Mouse (Mus musculus) hindbrain, embryonic 13.5 days (tissue): ENCODE results near the gene Prl2b1. TPM values are rescaled to one million over a fixed set of nuclear protein-coding genes. Genes with fewer than 3 reads are reported as not detected.

Experiments
- ATAC-seq: fragments of 200-750 bp; cut with Nextera tagmentation; 2 replicates; pipeline ENCODE4 v1.8.0; 2017; ENCODE audit warnings: moderate TSS enrichment; ENCODE audit not compliant: low FRiP score
- H3K27ac ChIP-seq: fragments of 300-500 bp; sonication (generic); 2 replicates; pipeline ENCODE4 v1.5.1; 2015; ENCODE audit warnings: inconsistent platforms, mild to moderate bottlenecking, moderate library complexity
- H3K27me3 ChIP-seq: fragments of 300-500 bp; sonication (generic); 2 replicates; pipeline ENCODE4 v1.6.1; 2015; ENCODE audit warnings: mild to moderate bottlenecking, inconsistent platforms
- H3K36me3 ChIP-seq: fragments of 300-500 bp; sonication (generic); 2 replicates; pipeline ENCODE4 v1.6.1; 2015; ENCODE audit warnings: mild to moderate bottlenecking, inconsistent platforms
- H3K4me1 ChIP-seq: fragments of 300-500 bp; sonication (generic); replicated peaks from 2 replicates; pipeline ENCODE4 v1.6.1; 2015; ENCODE audit warnings: inconsistent platforms
- H3K4me2 ChIP-seq: fragments of 300-500 bp; sonication (generic); 2 replicates; pipeline ENCODE4 v1.6.1; 2015; ENCODE audit warnings: inconsistent platforms, mild to moderate bottlenecking, moderate library complexity
- H3K4me3 ChIP-seq: fragments of 300-500 bp; sonication (generic); 2 replicates; pipeline ENCODE4 v1.5.1; 2015; ENCODE audit warnings: mild to moderate bottlenecking, inconsistent platforms
- H3K9ac ChIP-seq: fragments of 300-500 bp; sonication (generic); 2 replicates; pipeline ENCODE4 v1.6.1; 2015; ENCODE audit warnings: mild to moderate bottlenecking, inconsistent platforms
- H3K9me3 ChIP-seq: fragments of 300-500 bp; sonication (generic); 2 replicates; pipeline ENCODE4 v1.6.1; 2016; ENCODE audit warnings: inconsistent platforms
- WGBS: fragments of 180-500 bp; shearing (Covaris S2); methylation state at CpG from one replicate; pipeline ENCODE4 v1.1.7; 2015; 5-methylcytosine and 5-hydroxymethylcytosine counted together
- polyA plus RNA-seq: library from polyadenylated mRNA; unstranded; fragments of >200 nt; fragmentation: Nextera tagmentation; extraction: Ambion mirVana; gene quantifications from 2 replicates; pipeline ENCODE4 v1.2.1, GENCODE M21; 2015

Gene Prl2b1
- polyA plus RNA-seq: not detected in 2 replicates

- H3K4me2 ChIP-seq: no peak within 1 kb of the TSS
- no peaks in the 10 kb centered on the region for H3K36me3 ChIP-seq
- H3K27me3 ChIP-seq: no peaks in the 10 kb centered on the region
- 88% methylated on average over 6 of the region's 6 CpGs for WGBS
- ATAC-seq: no peak
- H3K9me3 ChIP-seq: no peaks in the 10 kb centered on the region
- H3K4me1 ChIP-seq: no peaks in the 10 kb centered on the region
- no peak within 1 kb of the TSS for H3K27ac ChIP-seq
- H3K9ac ChIP-seq: no peak within 1 kb of the TSS
- H3K4me3 ChIP-seq: no peak within 1 kb of the TSS
These were observed at the start of gene Prl2b1 for GRCm38 (mm10) chr13:27390746-27391145. Gene Prl2b1, minus strand, starts transcription at chr13:27390846.

DNA sequence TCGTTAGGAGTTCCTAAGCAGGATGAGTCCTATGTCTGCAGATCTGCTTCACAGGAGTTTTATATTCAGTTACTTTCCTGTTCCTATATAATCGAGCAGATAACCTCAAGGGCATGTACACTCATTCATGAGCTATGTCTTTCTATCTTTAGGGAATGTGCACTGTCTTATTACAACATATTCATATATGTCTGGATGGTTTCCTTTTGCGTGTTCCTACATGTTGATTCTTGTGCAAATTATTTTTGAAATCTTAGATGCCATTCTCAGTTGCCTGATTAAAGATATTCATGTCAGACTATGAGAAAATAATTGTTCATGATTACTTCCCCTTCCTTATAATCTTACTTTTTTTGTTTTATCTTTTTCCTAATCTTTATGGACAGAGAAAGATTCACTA, 47.9 kb upstream of the Prl2b1 start, which contains the start of gene Prl8a6:
Prl8a6 (minus strand) TSS at position 101 of the 400 bp plus-strand sequence.
- ATAC-seq: no peak
- no peaks in the 10 kb centered on the region for H3K9me3 ChIP-seq
- H3K9ac ChIP-seq: no peak within 1 kb of the TSS
- H3K4me1 ChIP-seq: no peaks in the 10 kb centered on the region
- H3K27me3 ChIP-seq: no peaks in the 10 kb centered on the region
- 90% methylated on average over 3 of the region's 3 CpGs for WGBS
- no peak within 1 kb of the TSS for H3K4me2 ChIP-seq
- no peak within 1 kb of the TSS for H3K4me3 ChIP-seq
- no peak within 1 kb of the TSS for H3K27ac ChIP-seq
- no peaks in the 10 kb centered on the region for H3K36me3 ChIP-seq

DNA sequence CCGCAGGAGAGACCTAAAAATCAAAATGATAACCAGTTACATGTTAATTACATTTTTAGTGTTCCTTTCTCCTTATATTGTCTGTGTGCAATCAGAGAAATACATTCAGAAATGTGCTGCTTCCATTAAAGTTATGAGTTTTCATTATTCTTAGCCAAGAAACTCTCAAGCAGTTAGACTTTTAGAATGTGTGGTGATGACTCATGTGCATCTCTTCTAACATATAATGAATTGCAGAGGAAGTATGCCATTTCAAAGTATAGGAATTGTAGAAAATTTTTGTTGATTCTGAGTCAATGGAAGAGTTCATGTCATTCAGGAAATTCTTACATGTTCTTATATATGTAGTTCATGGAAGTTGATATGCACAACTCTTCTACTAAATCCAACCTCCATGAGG, 42.5 kb upstream of the Prl2b1 start:
- no peak overlapping the region for H3K27ac ChIP-seq
- H3K9ac ChIP-seq: no peak overlapping the region
- ATAC-seq: no peak
- no peak overlapping the region for H3K4me3 ChIP-seq
- no peaks in the 10 kb centered on the region for H3K9me3 ChIP-seq
- H3K4me1 ChIP-seq: no peaks in the 10 kb centered on the region
- 90% methylated on average over 1 of the region's 1 CpGs for WGBS
- no peaks in the 10 kb centered on the region for H3K36me3 ChIP-seq
- H3K4me2 ChIP-seq: no peak overlapping the region
- no peaks in the 10 kb centered on the region for H3K27me3 ChIP-seq

DNA sequence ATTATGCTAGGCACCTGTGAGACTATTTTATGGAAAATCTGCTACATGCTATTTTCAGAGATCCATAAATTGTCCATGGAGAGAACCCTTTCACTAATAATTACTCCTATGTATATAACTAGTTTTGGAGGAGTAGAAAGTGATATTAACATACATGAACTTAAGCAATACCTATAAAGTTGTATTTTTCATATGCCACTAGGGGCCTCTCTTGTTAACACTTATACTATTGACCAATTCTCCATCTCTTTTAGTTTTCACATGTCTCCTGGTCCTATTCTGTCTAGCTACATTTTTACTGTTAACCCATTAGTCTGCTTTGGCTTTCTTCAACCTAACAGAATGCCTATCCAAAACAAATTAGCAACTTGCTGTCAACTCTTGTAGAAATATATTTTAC, 23.0 kb upstream of the Prl2b1 start:
- Histone ChIP-seq H3K9me3 (no peaks in the 10 kb centered on the region), H3K4me3 (no peak overlapping the region), H3K4me2 (no peak overlapping the region), H3K4me1 (no peaks in the 10 kb centered on the region), H3K36me3 (no peaks in the 10 kb centered on the region), H3K27me3 (no peaks in the 10 kb centered on the region), H3K9ac (no peak overlapping the region), H3K27ac (no peak overlapping the region)
- no peak for ATAC-seq

- Histone ChIP-seq H3K36me3 (no peaks in the 10 kb centered on the region), H3K9ac (no peak overlapping the region), H3K27ac (no peak overlapping the region), H3K27me3 (no peaks in the 10 kb centered on the region), H3K4me3 (no peak overlapping the region), H3K4me2 (no peak overlapping the region), H3K4me1 (no peaks in the 10 kb centered on the region; the same call in 1 of the 2 replicates), H3K9me3 (no peaks in the 10 kb centered on the region)
- peak; percentile 80; the same call in 1 of the 2 replicates for ATAC-seq
- 87% methylated on average over 7 of the region's 7 CpGs for WGBS
These were observed 8.5 kb upstream of the Prl2b1 start for GRCm38 (mm10) chr13:27399061-27399724.

DNA sequence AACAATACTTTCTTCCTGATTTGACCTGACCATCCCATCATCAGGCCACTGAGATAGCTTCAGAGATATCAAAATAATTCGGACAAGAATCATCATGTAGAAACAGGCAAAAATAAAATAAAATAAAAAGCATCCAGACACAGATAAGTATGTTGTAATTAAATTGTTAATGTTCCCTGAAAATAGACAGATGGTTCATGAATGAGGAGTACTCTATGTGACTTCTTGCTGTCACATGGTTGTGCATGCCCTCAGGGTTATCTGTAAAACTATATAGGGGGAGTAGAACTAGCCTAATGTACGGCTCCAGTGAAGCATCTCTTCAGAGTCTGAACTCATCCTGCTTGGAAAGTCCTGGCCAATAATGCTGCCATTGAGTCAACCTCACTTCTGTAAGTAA, 45.3 kb downstream of the Prl2b1 start, which contains the start of gene Prl8a2:
Prl8a2 (plus strand) TSS at position 301 of the 400 bp plus-strand sequence.
- Histone ChIP-seq H3K27me3 (no peaks in the 10 kb centered on the region), H3K4me2 (no peak within 1 kb of the TSS), H3K27ac (no peak within 1 kb of the TSS), H3K4me3 (no peak within 1 kb of the TSS), H3K9ac (no peak within 1 kb of the TSS), H3K4me1 (no peaks in the 10 kb centered on the region), H3K36me3 (no peaks in the 10 kb centered on the region), H3K9me3 (no peaks in the 10 kb centered on the region)
- WGBS: 81% methylated on average over 2 of the region's 2 CpGs
- no peak for ATAC-seq

DNA sequence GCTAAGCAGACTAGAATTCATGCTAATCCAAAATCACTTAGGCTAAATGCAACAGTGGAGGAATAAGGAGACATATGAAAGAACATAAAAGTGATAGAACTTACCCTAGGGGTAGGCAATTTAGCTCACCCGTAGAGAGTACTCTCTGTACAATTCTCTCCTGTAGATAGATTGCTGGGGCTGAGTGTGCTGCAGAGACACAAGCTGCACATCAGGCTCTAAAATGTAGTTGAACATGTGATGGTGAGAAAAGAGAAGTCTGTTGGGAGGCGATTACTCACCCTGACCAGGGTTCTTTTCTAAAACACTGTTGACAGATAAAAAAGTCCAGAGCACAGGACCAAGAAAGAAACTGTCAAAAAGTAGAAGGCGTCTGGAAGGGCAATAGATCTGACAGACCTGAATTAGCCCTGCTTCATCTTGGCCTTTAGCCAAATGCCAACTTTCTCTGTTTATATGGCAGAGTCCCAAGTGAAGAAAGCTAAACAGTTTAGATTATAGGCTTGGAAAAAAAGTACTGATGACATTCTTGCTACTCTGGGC, 47.8 kb downstream of the Prl2b1 start:
- no peaks in the 10 kb centered on the region for H3K27me3 ChIP-seq
- no peak overlapping the region for H3K4me2 ChIP-seq
- 62% methylated on average over 3 of the region's 3 CpGs for WGBS
- H3K36me3 ChIP-seq: no peaks in the 10 kb centered on the region
- H3K9ac ChIP-seq: no peak overlapping the region
- H3K4me3 ChIP-seq: no peak overlapping the region
- H3K4me1 ChIP-seq: no peaks in the 10 kb centered on the region
- no peak overlapping the region for H3K27ac ChIP-seq
- H3K9me3 ChIP-seq: no peaks in the 10 kb centered on the region
- ATAC-seq: no peak

DNA sequence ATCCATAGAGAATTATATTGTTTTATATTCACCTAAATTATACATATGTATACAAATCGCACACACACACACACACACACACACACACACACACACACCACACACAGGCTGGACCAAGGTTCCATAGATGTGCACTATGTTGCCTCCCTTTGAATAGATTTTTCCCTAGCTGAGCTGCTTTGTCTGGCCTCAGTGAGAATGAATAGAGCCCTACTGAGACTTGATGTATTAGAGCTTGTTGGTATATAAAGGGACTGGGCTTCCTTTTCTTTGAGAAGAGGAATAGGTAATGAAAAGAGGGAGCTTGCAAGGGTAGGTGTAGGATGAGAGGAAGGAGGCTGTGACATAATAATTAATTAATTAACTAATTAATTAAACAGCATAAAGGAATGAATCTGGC, 55.7 kb downstream of the Prl2b1 start:
- Histone ChIP-seq H3K27me3 (no peaks in the 10 kb centered on the region), H3K4me3 (no peak overlapping the region), H3K9me3 (no peaks in the 10 kb centered on the region), H3K4me1 (no peaks in the 10 kb centered on the region), H3K36me3 (no peaks in the 10 kb centered on the region), H3K9ac (no peak overlapping the region), H3K4me2 (no peak overlapping the region), H3K27ac (no peak overlapping the region)
- 27% methylated on average over 1 of the region's 1 CpGs for WGBS
- ATAC-seq: no peak

Other genes starting within 250 kb of the Prl2b1 start
- gene Prl3d3, start 234.1 kb downstream of the Prl2b1 start, polyA plus RNA-seq: not detected in 2 replicates
- gene Prl3c1, start 194.2 kb downstream of the Prl2b1 start, polyA plus RNA-seq: not detected in 2 replicates
- gene Prl3b1, start 149.0 kb downstream of the Prl2b1 start, polyA plus RNA-seq: not detected in 2 replicates
- not detected in 2 replicates for gene Prl3a1, start 131.4 kb downstream of the Prl2b1 start, polyA plus RNA-seq
- gene Prl6a1, start 78.2 kb downstream of the Prl2b1 start, polyA plus RNA-seq: not detected in 2 replicates
- not detected in 2 replicates for gene Prl8a2, start 45.2 kb downstream of the Prl2b1 start, polyA plus RNA-seq
- gene Prl8a6, start 47.8 kb upstream of the Prl2b1 start, polyA plus RNA-seq: not detected in 2 replicates
- gene Prl8a8, start 122.4 kb upstream of the Prl2b1 start, polyA plus RNA-seq: not detected in 2 replicates
- gene Prl8a9, start 173.8 kb upstream of the Prl2b1 start, polyA plus RNA-seq: not detected in 2 replicates
- not detected in 2 replicates for gene Prl8a1, start 191.3 kb upstream of the Prl2b1 start, polyA plus RNA-seq
- gene Prl7b1, start 219.7 kb upstream of the Prl2b1 start, polyA plus RNA-seq: not detected in 2 replicates